Mouse (Mus musculus) macrophage (primary cell): ENCODE data around the gene S100a5. TPM values are rescaled to one million over a fixed set of nuclear protein-coding genes. Genes with fewer than 3 reads are reported as not detected.

ENCODE experiments used
- H3K27ac ChIP-seq: fragments of 350-480 bp; formaldehyde crosslinking; 2 replicates; pipeline ENCODE4 v1.9.0; 2021
- H3K36me3 ChIP-seq: fragments of 350-480 bp; formaldehyde crosslinking; 2 replicates; pipeline ENCODE4 v1.9.0; 2021; ENCODE audit errors: inconsistent target
- H3K4me3 ChIP-seq: fragments of 350-480 bp; formaldehyde crosslinking; 2 replicates; pipeline ENCODE4 v1.9.0; 2021; ENCODE audit errors: inconsistent target
- H3K79me2 ChIP-seq: fragments of 350-480 bp; formaldehyde crosslinking; 2 replicates; pipeline ENCODE4 v1.9.0; 2021; ENCODE audit errors: inconsistent target
- WGBS: methylation state at CpG from one replicate; pipeline ENCODE4 v1.1.7; 2026; ENCODE audit warnings: inconsistent platforms; ENCODE audit not compliant: missing documents; 5-methylcytosine and 5-hydroxymethylcytosine counted together
- polyA plus RNA-seq: library from polyadenylated mRNA; stranded (reverse); fragments of 250-400 nt; gene quantifications from 3 replicates; pipeline ENCODE4 v1.2.4, GENCODE M21; 2018; ENCODE audit warnings: inconsistent platforms

Gene S100a5
- polyA plus RNA-seq, 1 experiment from 2014 or later: not detected

- Histone ChIP-seq H3K79me2 (no peaks in the 10 kb centered on the region), H3K36me3 (no peaks in the 10 kb centered on the region), H3K4me3 (no peak overlapping the region), H3K27ac (no peak overlapping the region)
- WGBS: 59% methylated on average over 4 of the region's 4 CpGs
Observed at GRCm38 (mm10) chr3:90657405-90657804, 49.1 kb downstream of the S100a5 start.

GRCm38 (mm10) chr3:90659364-90660044 lies 51.2 kb downstream of the S100a5 start:
- Histone ChIP-seq H3K27ac (no peak overlapping the region), H3K4me3 (no peak overlapping the region), H3K79me2 (no peaks in the 10 kb centered on the region)

More at GRCm38 (mm10) chr3:90659364-90660044, 51.2 kb downstream of the S100a5 start:
- H3K36me3 ChIP-seq: no peaks in the 10 kb centered on the region

Other genes starting within 250 kb of the S100a5 start
- 0.09 to 0.76 TPM (median 0.25 TPM) in 3 replicates for gene Slc27a3, start 218.6 kb upstream of the S100a5 start, polyA plus RNA-seq
- 20.2 to 26.1 TPM (median 23.4 TPM) in 3 replicates for gene Ints3, start 174.9 kb upstream of the S100a5 start, polyA plus RNA-seq
- 0.35 to 1.1 TPM (median 0.40 TPM) in 3 replicates for gene Npr1, start 142.7 kb upstream of the S100a5 start, polyA plus RNA-seq
- gene Ilf2, start 132.4 kb upstream of the S100a5 start, polyA plus RNA-seq: 17.9 to 39.5 TPM (median 31.2 TPM) in 3 replicates
- 56.7 to 92.3 TPM (median 76.9 TPM) in 3 replicates for gene Snapin, start 117.5 kb upstream of the S100a5 start, polyA plus RNA-seq
- 50.7 to 64.7 TPM (median 57.9 TPM) in 3 replicates for gene Chtop, start 99.0 kb upstream of the S100a5 start, polyA plus RNA-seq
- gene S100a1, start 94.1 kb upstream of the S100a5 start, polyA plus RNA-seq: 229 to 857 TPM (median 718 TPM) in 3 replicates
- gene S100a13, start 94.1 kb upstream of the S100a5 start, polyA plus RNA-seq: 61.0 to 85.4 TPM (median 63.2 TPM) in 3 replicates
- not detected in 3 replicates for gene S100a14, start 81.7 kb upstream of the S100a5 start, polyA plus RNA-seq
- gene S100a16, start 71.3 kb upstream of the S100a5 start, polyA plus RNA-seq: not detected in 3 replicates
- gene S100a3, start 47.9 kb upstream of the S100a5 start, polyA plus RNA-seq: not detected in 3 replicates
- gene S100a2, start 18.3 kb upstream of the S100a5 start, polyA plus RNA-seq: not detected in 3 replicates
- gene Gm42674, start 6.6 kb upstream of the S100a5 start, polyA plus RNA-seq: not detected in 3 replicates
- 174 to 303 TPM (median 196 TPM) in 3 replicates for gene S100a4, start 4.8 kb upstream of the S100a5 start, polyA plus RNA-seq
- gene S100a6, start 4.4 kb downstream of the S100a5 start, polyA plus RNA-seq: 41.2 to 308 TPM (median 103 TPM) in 3 replicates
- gene S100a7a, start 45.5 kb downstream of the S100a5 start, polyA plus RNA-seq: not detected in 3 replicates
- 14.4 to 117 TPM (median 83.6 TPM) in 3 replicates for gene S100a8, start 60.5 kb downstream of the S100a5 start, polyA plus RNA-seq
- 23.9 to 259 TPM (median 111 TPM) in 3 replicates for gene S100a9, start 87.2 kb downstream of the S100a5 start, polyA plus RNA-seq
- gene Pglyrp4, start 118.4 kb downstream of the S100a5 start, polyA plus RNA-seq: not detected in 3 replicates
- gene Gm5849, start 169.4 kb downstream of the S100a5 start, polyA plus RNA-seq: not detected in 3 replicates